12 mouse cellular contexts compared by ENCODE assay signal in genomic region chr12:7587501-7587900, GRCm38 (mm10).
"Had no signal": no experiment of that assay in that cellular context is flagged by ENCODE, and none has a peak within 500 bp of the region (broad histone marks: within the 10 kb centered on the region; RNA-seq: fewer than 3 reads in every experiment).

No protein-coding gene starts in this region.

- DNase-seq: lung, embryonic 14.5 days; lung, postnatal 10 days; lung, postnatal 4 days; midbrain, embryonic 14.5 days; retina, postnatal 1 day; right cerebral cortex, adult 18-20 months; right cerebral cortex, postnatal 25 days; right cerebral cortex, postnatal 4 days; spleen, adult 18-20 months; thymus, adult 18-20 months; thymus, postnatal 14 days; thymus, postnatal 36 days had no signal
